Mouse (Mus musculus): ENCODE measurements around the gene Nav2. TPM values are rescaled to one million over a fixed set of nuclear protein-coding genes. Genes with fewer than 3 reads are reported as not detected.

The Nav2 gene
- polyA plus RNA-seq, 1 experiment from 2014 or later, result 6.0 TPM

GRCm38 (mm10) chr7:49450261-49451141 lies 542.0 kb downstream of the Nav2 start:
- Histone ChIP-seq H3K27ac (replicated peaks) (peak overlapping the region; percentile 79), H3K4me3 (ENCODE audit: low read depth, low read length) (peak overlapping the region; percentile 23), H3K9me3 (ENCODE audit: control insufficient read depth, low read length) (no peaks in the 10 kb centered on the region), H3K9ac (ENCODE audit: low read length) (0 out of 2 replicates have a peak overlapping the region, but pooled peaks have one; percentile 31), H3K27me3 (ENCODE audit: control insufficient read depth, insufficient read depth, low read length) (no peaks in the 10 kb centered on the region), H3K4me2 (replicated peaks; ENCODE audit: low read depth) (peak overlapping the region; percentile 43), H3K36me3 (ENCODE audit: control insufficient read depth, insufficient read depth, low read length) (no peaks in the 10 kb centered on the region), H3K4me1 (replicated peaks; ENCODE audit: control insufficient read depth, insufficient read depth) (no peaks in the 10 kb centered on the region)
- ATAC-seq (ENCODE audit: low FRiP score, low TSS enrichment) (peak; percentile 84), DNase-seq (ENCODE audit: low spot score) (peak; percentile 58)
- WGBS, result 11% methylated on average over 22 of the region's 22 CpGs
- no peak for TF ChIP-seq EP300 (optimal IDR thresholded peaks at IDR 0.05)
- peak; percentile 16; the same call in 1 of the 2 replicates for TF ChIP-seq CTCF (IDR thresholded peaks at IDR 0.05; ENCODE audit: low read depth)

- Histone ChIP-seq H3K9ac (ENCODE audit: low read length) (no peak overlapping the region), H3K27ac (replicated peaks) (peak overlapping the region; percentile 79), H3K4me1 (replicated peaks; ENCODE audit: control insufficient read depth, insufficient read depth) (no peaks in the 10 kb centered on the region), H3K4me3 (ENCODE audit: low read depth, low read length) (peak overlapping the region; percentile 23), H3K4me2 (replicated peaks; ENCODE audit: low read depth) (peak overlapping the region; percentile 43), H3K9me3 (ENCODE audit: control insufficient read depth, low read length) (no peaks in the 10 kb centered on the region), H3K27me3 (ENCODE audit: control insufficient read depth, insufficient read depth, low read length) (no peaks in the 10 kb centered on the region), H3K36me3 (ENCODE audit: control insufficient read depth, insufficient read depth, low read length) (no peaks in the 10 kb centered on the region)
- no peak for TF ChIP-seq EP300 (optimal IDR thresholded peaks at IDR 0.05)
- no peak for TF ChIP-seq CTCF (IDR thresholded peaks at IDR 0.05; ENCODE audit: low read depth)
- DNase-seq (ENCODE audit: low spot score) (no peak), ATAC-seq (ENCODE audit: low FRiP score, low TSS enrichment) (no peak)
- 63% methylated on average over 10 of the region's 10 CpGs for WGBS
Observed at GRCm38 (mm10) chr7:49451240-49451639, 542.7 kb downstream of the Nav2 start.

GRCm38 (mm10) chr7:49452274-49452673 lies 543.8 kb downstream of the Nav2 start:
- Histone ChIP-seq H3K4me1 (replicated peaks; ENCODE audit: control insufficient read depth, insufficient read depth) (no peaks in the 10 kb centered on the region), H3K4me3 (ENCODE audit: low read depth, low read length) (no peak overlapping the region), H3K27me3 (ENCODE audit: control insufficient read depth, insufficient read depth, low read length) (no peaks in the 10 kb centered on the region), H3K36me3 (ENCODE audit: control insufficient read depth, insufficient read depth, low read length) (no peaks in the 10 kb centered on the region; the same call in 1 of the 2 replicates), H3K9me3 (ENCODE audit: control insufficient read depth, low read length) (no peaks in the 10 kb centered on the region), H3K9ac (ENCODE audit: low read length) (no peak overlapping the region), H3K27ac (replicated peaks) (no peak overlapping the region), H3K4me2 (replicated peaks; ENCODE audit: low read depth) (no peak overlapping the region)
- TF ChIP-seq EP300 (optimal IDR thresholded peaks at IDR 0.05), result no peak
- TF ChIP-seq CTCF (IDR thresholded peaks at IDR 0.05; ENCODE audit: low read depth), result no peak
- WGBS, result 79% methylated on average over 11 of the region's 11 CpGs
- ATAC-seq (ENCODE audit: low FRiP score, low TSS enrichment) (no peak), DNase-seq (ENCODE audit: low spot score) (no peak)

GRCm38 (mm10) chr7:49454601-49455000 lies 546.1 kb downstream of the Nav2 start:
- H3K4me2 ChIP-seq (replicated peaks; ENCODE audit: low read depth), result no peak overlapping the region
- H3K9ac ChIP-seq (ENCODE audit: low read length), result no peak overlapping the region
- H3K27me3 ChIP-seq (ENCODE audit: control insufficient read depth, insufficient read depth, low read length), result no peaks in the 10 kb centered on the region
- no peaks in the 10 kb centered on the region for H3K4me1 ChIP-seq (replicated peaks; ENCODE audit: control insufficient read depth, insufficient read depth)
- no peak overlapping the region for H3K27ac ChIP-seq (replicated peaks)
- 82% methylated on average over 5 of the region's 5 CpGs for WGBS
- DNase-seq (ENCODE audit: low spot score) (no peak), ATAC-seq (ENCODE audit: low FRiP score, low TSS enrichment) (no peak)
- H3K4me3 ChIP-seq (ENCODE audit: low read depth, low read length), result no peak overlapping the region
- TF ChIP-seq EP300 (optimal IDR thresholded peaks at IDR 0.05), result no peak
- TF ChIP-seq CTCF (IDR thresholded peaks at IDR 0.05; ENCODE audit: low read depth), result no peak
- H3K9me3 ChIP-seq (ENCODE audit: control insufficient read depth, low read length), result no peaks in the 10 kb centered on the region
- no peaks in the 10 kb centered on the region; the same call in 1 of the 2 replicates for H3K36me3 ChIP-seq (ENCODE audit: control insufficient read depth, insufficient read depth, low read length)

GRCm38 (mm10) chr7:49456148-49456547 lies 547.6 kb downstream of the Nav2 start:
- no peak overlapping the region for H3K27ac ChIP-seq (replicated peaks)
- H3K4me1 ChIP-seq (replicated peaks; ENCODE audit: control insufficient read depth, insufficient read depth), result no peaks in the 10 kb centered on the region
- no peaks in the 10 kb centered on the region for H3K9me3 ChIP-seq (ENCODE audit: control insufficient read depth, low read length)
- no peak overlapping the region for H3K4me2 ChIP-seq (replicated peaks; ENCODE audit: low read depth)
- H3K4me3 ChIP-seq (ENCODE audit: low read depth, low read length), result no peak overlapping the region
- ATAC-seq (ENCODE audit: low FRiP score, low TSS enrichment) (peak; percentile 56; the same call in 1 of the 2 replicates), DNase-seq (ENCODE audit: low spot score) (peak; percentile 48)
- TF ChIP-seq EP300 (optimal IDR thresholded peaks at IDR 0.05), result no peak
- TF ChIP-seq CTCF (IDR thresholded peaks at IDR 0.05; ENCODE audit: low read depth), result peak; percentile 74
- H3K27me3 ChIP-seq (ENCODE audit: control insufficient read depth, insufficient read depth, low read length), result no peaks in the 10 kb centered on the region
- 60% methylated on average over 2 of the region's 2 CpGs for WGBS
- H3K36me3 ChIP-seq (ENCODE audit: control insufficient read depth, insufficient read depth, low read length), result no peaks in the 10 kb centered on the region; the same call in 1 of the 2 replicates
- H3K9ac ChIP-seq (ENCODE audit: low read length), result no peak overlapping the region

GRCm38 (mm10) chr7:49457398-49457797 lies 548.9 kb downstream of the Nav2 start:
- H3K4me3 ChIP-seq (ENCODE audit: low read depth, low read length), result no peak overlapping the region
- no peaks in the 10 kb centered on the region for H3K27me3 ChIP-seq (ENCODE audit: control insufficient read depth, insufficient read depth, low read length)
- no peaks in the 10 kb centered on the region for H3K4me1 ChIP-seq (replicated peaks; ENCODE audit: control insufficient read depth, insufficient read depth)
- DNase-seq (ENCODE audit: low spot score) (no peak), ATAC-seq (ENCODE audit: low FRiP score, low TSS enrichment) (no peak)
- H3K9ac ChIP-seq (ENCODE audit: low read length), result no peak overlapping the region
- no peaks in the 10 kb centered on the region; the same call in 1 of the 2 replicates for H3K36me3 ChIP-seq (ENCODE audit: control insufficient read depth, insufficient read depth, low read length)
- 77% methylated on average over 10 of the region's 10 CpGs for WGBS
- H3K27ac ChIP-seq (replicated peaks), result no peak overlapping the region
- H3K4me2 ChIP-seq (replicated peaks; ENCODE audit: low read depth), result no peak overlapping the region
- no peaks in the 10 kb centered on the region for H3K9me3 ChIP-seq (ENCODE audit: control insufficient read depth, low read length)
- no peak for TF ChIP-seq EP300 (optimal IDR thresholded peaks at IDR 0.05)
- TF ChIP-seq CTCF (IDR thresholded peaks at IDR 0.05; ENCODE audit: low read depth), result no peak
